Mouse (Mus musculus): ENCODE measurements around the gene Tmem204.
"Not testable (repeated sequence)": the region's sequence is repeated elsewhere in the genome, so short reads cannot be mapped to it uniquely, and the experiment has no call there.

- not testable (repeated sequence) for TF ChIP-seq CTCF (IDR thresholded peaks at IDR 0.05; ENCODE audit: borderline replicate concordance, extremely low read depth, insufficient read depth, insufficient read length); POLR2A (IDR thresholded peaks at IDR 0.05; ENCODE audit: borderline replicate concordance, extremely low read depth, insufficient read depth, insufficient read length, poor library complexity, severe bottlenecking)
Observed at GRCm38 (mm10) chr17:25125442-25126060, 42.2 kb upstream of the Tmem204 start.
